10 mouse cellular contexts compared by ENCODE assay signal in the genomic region with DNA sequence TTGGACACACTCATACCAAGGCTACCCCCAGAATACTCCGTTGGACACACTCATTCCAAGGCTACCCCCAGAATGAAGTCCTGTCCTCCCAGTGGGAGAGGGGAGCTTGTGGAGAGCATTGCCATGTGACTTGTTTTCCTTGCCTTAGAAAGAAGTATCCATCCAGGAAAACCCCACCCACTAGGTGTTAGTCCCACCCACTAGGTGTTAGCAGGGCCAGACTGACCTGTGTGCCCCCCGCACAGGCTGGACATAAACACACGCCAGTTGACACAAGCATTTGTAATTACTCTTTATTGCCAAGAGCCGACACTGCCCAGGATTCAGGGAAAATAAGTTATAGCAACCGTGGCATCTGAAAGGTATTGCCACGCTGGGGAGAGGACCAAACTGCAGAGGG. TPM values are rescaled to one million over a fixed set of nuclear protein-coding genes. Genes with fewer than 3 reads are reported as not detected.
DNase-seq lines count a peak whose midpoint lies in the region.
"Had no signal": no experiment of that assay in that cellular context is flagged by ENCODE, and none has a peak within 500 bp of the region (broad histone marks: within the 10 kb centered on the region; RNA-seq: fewer than 3 reads in every experiment).

No protein-coding gene starts in this region.

- peak; percentile 49 for DNase-seq in cerebellum, adult 11-12 months
- no peak for DNase-seq in cerebellum, adult 8-10 months
- peak; percentile 54 for DNase-seq in kidney, adult 18-20 months
- no peak for DNase-seq in kidney, postnatal 4 days
- peak; percentile 7 for DNase-seq in NIH3T3 (ENCODE audit: low read depth)
- DNase-seq in kidney, postnatal 36 days: peak; percentile 56 to 66
- DNase-seq in gastrocnemius, postnatal 10 days: no peak
- no peak for DNase-seq in adrenal gland, adult (ENCODE audit: inconsistent age in 2 of 2, low spot score in 1 of 2)
- DNase-seq: heart, adult 18-20 months had no signal

RNA-seq across cellular contexts. Expression of a gene that starts 1.4 kb away (rescaled TPM):
- 10 to 100 TPM; 28.0 to 31.6 TPM for total RNA-seq in gastrocnemius, postnatal 10 days (2021)

RNA-seq across cellular contexts. Expression of a gene that starts 8.8 kb away (rescaled TPM):
- under 1 TPM; 0.09 to 0.18 TPM for total RNA-seq in gastrocnemius, postnatal 10 days (2021)
- total RNA-seq: MEL had no signal

RNA-seq across cellular contexts. Expression of a gene that starts 25.2 kb away (rescaled TPM):
- total RNA-seq in gastrocnemius, postnatal 10 days (2021): 1 to 10 TPM; 7.2 to 8.7 TPM
- total RNA-seq: MEL had no signal

RNA-seq across cellular contexts. Expression of a gene that starts 37.2 kb away (rescaled TPM):
- total RNA-seq in gastrocnemius, postnatal 10 days (2021): 1 to 10 TPM; 3.2 to 3.5 TPM

RNA-seq across cellular contexts. Expression of a gene that starts 51.2 kb away (rescaled TPM):
- under 1 TPM; 0.28 to 0.77 TPM for total RNA-seq in gastrocnemius, postnatal 10 days (2021)
- total RNA-seq: MEL had no signal

Comparison
In these comparisons a context has a peak if more than half of its experiments do, and no peak if none do; other contexts are left out.
1. DNase-seq: peak in cerebellum, adult 11-12 months (single experiment), kidney, adult 18-20 months (single experiment), NIH3T3 (single experiment) and kidney, postnatal 36 days (2 of 2); none in cerebellum, adult 8-10 months (single experiment), kidney, postnatal 4 days (0 of 2), gastrocnemius, postnatal 10 days (single experiment) and adrenal gland, adult (0 of 2).